Mouse (Mus musculus) stomach, embryonic 15.5 days (tissue): ENCODE data around the gene Gm21860. TPM values are rescaled to one million over a fixed set of nuclear protein-coding genes. Genes with fewer than 3 reads are reported as not detected.
"Not testable (repeated sequence)": the region's sequence is repeated elsewhere in the genome, so short reads cannot be mapped to it uniquely, and the experiment has no call there.

ENCODE experiments used
- ATAC-seq: fragments of 200-750 bp; cut with Nextera tagmentation; 2 replicates; pipeline ENCODE4 v1.8.0; 2017; ENCODE audit warnings: low read depth, moderate number of reproducible peaks, moderate TSS enrichment; ENCODE audit not compliant: insufficient read depth, low FRiP score
- H3K27ac ChIP-seq: fragments of 300-500 bp; sonication (generic); 2 replicates; pipeline ENCODE4 v1.5.1; 2015; ENCODE audit warnings: mild to moderate bottlenecking, inconsistent platforms
- H3K27me3 ChIP-seq: fragments of 300-500 bp; sonication (generic); replicated peaks from 2 replicates; pipeline ENCODE4 v1.6.1; 2015; ENCODE audit warnings: inconsistent platforms
- H3K36me3 ChIP-seq: fragments of 300-500 bp; sonication (generic); 2 replicates; pipeline ENCODE4 v1.6.1; 2015; ENCODE audit warnings: inconsistent platforms
- H3K4me1 ChIP-seq: fragments of 300-500 bp; sonication (generic); 2 replicates; pipeline ENCODE4 v1.6.1; 2015; ENCODE audit warnings: inconsistent platforms
- H3K4me2 ChIP-seq: fragments of 300-500 bp; sonication (generic); 2 replicates; pipeline ENCODE4 v1.6.1; 2015; ENCODE audit warnings: mild to moderate bottlenecking, inconsistent platforms
- H3K4me3 ChIP-seq: fragments of 300-500 bp; sonication (generic); replicated peaks from 2 replicates; pipeline ENCODE4 v1.5.1; 2015; ENCODE audit warnings: inconsistent platforms
- H3K9ac ChIP-seq: fragments of 300-500 bp; sonication (generic); 2 replicates; pipeline ENCODE4 v1.6.1; 2015; ENCODE audit warnings: inconsistent platforms
- H3K9me3 ChIP-seq: fragments of 300-500 bp; sonication (generic); 2 replicates; pipeline ENCODE4 v1.6.1; 2016; ENCODE audit warnings: inconsistent platforms
- WGBS: fragments of 180-500 bp; shearing (Covaris S2); methylation state at CpG from one replicate; pipeline ENCODE4 v1.1.7; 2015; 5-methylcytosine and 5-hydroxymethylcytosine counted together
- polyA plus RNA-seq: library from polyadenylated mRNA; unstranded; fragments of >200 nt; fragmentation: Nextera tagmentation; extraction: Ambion mirVana; gene quantifications from 2 replicates; pipeline ENCODE4 v1.2.1, GENCODE M21; 2015

The Gm21860 gene
- polyA plus RNA-seq, 1 experiment from 2014 or later = not detected

DNA sequence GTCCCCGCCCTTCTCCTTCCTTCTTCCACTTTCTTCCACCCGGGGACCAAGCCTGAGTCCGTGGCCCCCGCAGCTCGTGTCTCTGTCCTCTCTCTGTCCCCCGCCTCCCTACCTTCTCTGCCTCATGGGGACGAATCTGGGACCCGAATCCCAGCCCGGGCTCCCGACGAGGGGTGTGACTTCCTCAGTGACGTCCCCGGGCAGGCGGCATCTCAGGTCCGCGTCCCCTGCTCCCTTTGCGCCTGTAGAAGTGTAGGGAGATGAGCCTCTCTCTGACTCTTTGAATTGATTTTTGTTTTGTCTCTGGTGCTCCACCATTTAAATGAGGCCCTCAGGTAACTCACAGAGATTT, 25.7 kb downstream of the Gm21860 start:
- 84% methylated on average over 16 of the region's 17 CpGs for WGBS
- not testable (repeated sequence) for H3K36me3 ChIP-seq, H3K27me3 ChIP-seq, H3K9ac ChIP-seq, H3K27ac ChIP-seq, H3K4me2 ChIP-seq, H3K4me1 ChIP-seq, H3K9me3 ChIP-seq, H3K4me3 ChIP-seq
- ATAC-seq = peak; percentile 65

DNA sequence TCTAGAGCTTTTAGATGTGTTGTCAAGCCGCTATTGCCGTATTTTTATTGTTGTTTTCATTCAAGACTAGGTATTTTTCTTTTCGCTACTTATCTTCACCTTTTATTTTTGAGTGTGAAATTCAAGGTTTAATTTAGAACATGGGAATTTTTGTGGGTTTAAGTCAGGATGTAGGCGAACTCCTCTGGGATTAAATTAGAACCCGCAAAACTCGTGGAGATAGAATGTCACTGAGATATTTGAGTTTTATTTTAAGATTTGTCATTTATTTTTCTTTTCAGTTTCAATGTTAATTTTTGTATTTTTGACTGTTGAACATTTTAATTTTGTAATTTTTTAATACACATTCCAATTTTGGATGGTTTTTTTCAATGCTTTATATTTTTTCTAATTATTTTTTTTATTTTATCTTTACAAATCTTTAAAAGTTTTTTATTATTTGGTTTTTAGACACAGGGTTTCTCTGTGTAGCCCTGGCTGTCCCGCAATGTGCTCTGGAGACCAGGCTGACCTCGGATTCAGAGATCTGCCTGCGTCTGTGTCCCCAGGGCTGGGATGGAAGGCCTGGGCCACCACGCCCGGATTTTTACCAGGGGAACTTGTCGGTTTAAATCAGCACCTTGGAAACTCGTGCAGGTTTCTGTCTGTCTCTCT, 26.2 kb downstream of the Gm21860 start:
- not testable (repeated sequence) for H3K4me2 ChIP-seq, H3K27ac ChIP-seq, H3K36me3 ChIP-seq, H3K27me3 ChIP-seq, H3K9ac ChIP-seq, H3K4me3 ChIP-seq, ATAC-seq, H3K4me1 ChIP-seq, H3K9me3 ChIP-seq
- 81% methylated on average over 13 of the region's 13 CpGs for WGBS

DNA sequence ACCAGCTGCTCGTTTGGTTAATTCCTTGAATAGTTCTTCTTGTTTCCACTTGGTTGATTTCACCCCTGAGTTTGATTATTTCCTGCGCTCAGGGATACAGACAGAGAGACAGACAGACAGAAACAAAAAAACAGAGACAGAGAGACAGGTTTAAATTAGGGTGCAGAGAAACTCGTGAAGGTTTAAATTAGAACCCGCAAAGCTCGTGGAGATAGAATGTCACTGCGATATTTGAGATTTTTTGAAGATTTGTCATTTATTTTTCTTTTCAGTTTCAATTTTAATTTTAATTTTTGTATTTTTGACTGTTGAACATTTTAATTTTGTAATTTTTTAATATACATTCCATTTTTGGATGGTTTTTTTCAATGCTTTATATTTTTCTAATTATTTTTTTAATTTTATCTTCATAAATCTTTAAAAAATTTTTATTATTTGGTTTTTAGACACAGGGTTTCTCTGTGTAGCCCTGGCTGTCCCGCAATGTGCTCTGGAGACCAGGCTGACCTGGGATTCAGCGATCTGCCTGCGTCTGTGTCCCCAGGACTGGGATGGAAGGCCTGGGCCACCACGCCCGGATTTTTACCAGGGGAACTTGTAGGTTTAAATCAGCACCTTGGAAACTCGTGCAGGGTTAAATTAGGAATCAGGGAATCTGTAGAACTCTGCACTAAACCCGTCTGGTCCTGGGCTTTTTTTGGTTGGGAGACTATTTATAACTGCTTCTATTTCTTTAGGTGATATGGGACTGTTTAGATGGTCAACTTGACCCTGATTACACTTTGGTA, 27.3 kb downstream of the Gm21860 start:
- H3K9me3 ChIP-seq, H3K27me3 ChIP-seq, ATAC-seq, H3K27ac ChIP-seq, H3K36me3 ChIP-seq, H3K4me2 ChIP-seq, H3K4me1 ChIP-seq, H3K9ac ChIP-seq, H3K4me3 ChIP-seq: not testable (repeated sequence)
- WGBS = 74% methylated on average over 13 of the region's 13 CpGs

DNA sequence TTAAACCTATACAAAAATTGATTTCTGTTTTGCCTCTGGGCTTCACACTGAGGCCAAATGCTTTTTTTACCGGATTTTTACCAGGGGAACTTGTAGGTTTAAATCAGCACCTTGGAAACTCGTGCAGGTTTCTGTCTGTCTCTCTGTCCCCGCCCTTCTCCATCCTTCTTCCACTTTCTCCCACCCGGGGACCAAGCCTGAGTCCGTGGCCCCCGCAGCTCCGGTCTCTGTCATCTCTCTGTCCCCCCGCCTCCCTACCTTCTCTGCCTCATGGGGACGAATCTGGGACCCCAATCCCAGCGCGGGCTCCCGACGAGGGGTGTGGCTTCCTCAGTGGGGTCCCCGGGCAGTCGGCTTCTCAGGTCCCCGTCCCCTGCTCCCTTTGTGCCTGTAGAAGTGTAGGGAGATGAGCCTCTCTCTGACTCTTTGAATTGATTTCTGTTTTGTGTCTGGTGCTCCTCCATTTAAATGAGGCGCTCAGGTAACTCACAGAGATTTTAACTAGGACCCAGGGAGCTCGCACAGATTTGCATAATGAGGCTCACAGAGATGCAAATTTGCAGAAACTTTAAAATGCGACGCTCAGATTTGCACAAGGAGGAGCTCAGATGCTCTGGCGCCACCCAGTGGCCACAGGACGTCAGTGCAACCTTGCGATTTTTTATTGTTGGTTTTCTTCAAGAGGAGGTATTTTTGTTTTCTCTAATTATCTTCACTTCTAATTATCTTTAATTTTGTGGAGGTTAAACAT, 28.7 kb downstream of the Gm21860 start:
- 74% methylated on average over 16 of the region's 23 CpGs for WGBS
- H3K4me1 ChIP-seq, H3K27ac ChIP-seq, ATAC-seq, H3K27me3 ChIP-seq, H3K9ac ChIP-seq, H3K4me2 ChIP-seq, H3K4me3 ChIP-seq, H3K36me3 ChIP-seq, H3K9me3 ChIP-seq: not testable (repeated sequence)

DNA sequence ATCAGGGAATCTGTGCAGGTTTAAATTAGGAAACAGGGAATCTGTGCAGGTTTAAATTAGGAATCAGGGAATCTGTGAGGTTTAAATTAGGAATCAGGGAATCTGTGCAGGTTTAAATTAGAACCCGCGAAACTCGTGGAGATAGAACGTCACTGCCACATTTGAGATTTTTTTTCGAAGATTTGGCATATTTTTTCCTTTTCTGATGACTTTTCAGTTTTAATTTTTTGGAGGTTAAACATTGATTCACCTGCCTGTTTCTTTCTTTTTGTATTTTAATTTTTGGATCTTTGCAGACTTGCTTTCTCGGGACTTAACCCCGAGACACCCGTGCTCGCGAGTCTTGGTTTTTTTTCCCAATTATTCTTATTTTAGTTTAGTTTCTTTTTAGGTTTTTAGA, 29.5 kb downstream of the Gm21860 start:
- not testable (repeated sequence) for H3K4me3 ChIP-seq, H3K9ac ChIP-seq, H3K4me1 ChIP-seq, H3K27me3 ChIP-seq, ATAC-seq, H3K4me2 ChIP-seq, H3K36me3 ChIP-seq, H3K27ac ChIP-seq, H3K9me3 ChIP-seq
- WGBS = 89% methylated on average over 10 of the region's 10 CpGs

DNA sequence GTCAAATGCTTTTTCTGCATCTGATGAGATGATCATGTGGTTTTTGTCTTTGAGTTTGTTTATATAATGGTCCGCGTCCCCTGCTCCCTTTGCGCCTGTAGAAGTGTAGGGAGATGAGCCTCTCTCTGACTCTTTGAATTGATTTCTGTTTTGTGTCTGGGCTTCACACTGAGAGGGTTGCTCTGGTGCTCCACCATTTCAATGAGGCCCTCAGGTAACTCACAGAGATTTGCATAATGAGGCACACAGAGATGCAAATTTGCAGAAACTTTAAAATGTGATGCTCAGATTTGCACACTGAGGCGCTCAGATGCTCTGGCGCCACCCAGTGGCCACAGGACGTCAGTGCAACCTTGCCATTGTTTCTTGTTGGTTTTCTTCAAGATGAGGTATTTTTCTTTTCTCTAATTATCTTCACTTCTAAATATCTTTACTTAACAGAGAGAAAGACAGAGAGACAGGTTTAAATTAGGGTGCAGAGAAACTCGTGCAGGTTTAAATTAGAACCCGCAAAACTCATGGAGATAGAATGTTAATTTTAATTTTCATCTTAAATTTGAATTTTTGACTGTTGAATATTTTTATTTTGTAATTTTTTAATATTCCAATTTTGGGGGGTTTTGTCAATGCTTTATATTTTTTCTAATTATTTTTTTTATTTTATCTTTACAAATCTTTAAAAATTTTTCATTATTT, 30.5 kb downstream of the Gm21860 start:
- H3K9me3 ChIP-seq, H3K4me3 ChIP-seq, H3K36me3 ChIP-seq, H3K27me3 ChIP-seq, H3K27ac ChIP-seq, H3K4me1 ChIP-seq, H3K4me2 ChIP-seq, H3K9ac ChIP-seq: not testable (repeated sequence)
- 52% methylated on average over 8 of the region's 8 CpGs for WGBS
- peak; percentile 72 for ATAC-seq

DNA sequence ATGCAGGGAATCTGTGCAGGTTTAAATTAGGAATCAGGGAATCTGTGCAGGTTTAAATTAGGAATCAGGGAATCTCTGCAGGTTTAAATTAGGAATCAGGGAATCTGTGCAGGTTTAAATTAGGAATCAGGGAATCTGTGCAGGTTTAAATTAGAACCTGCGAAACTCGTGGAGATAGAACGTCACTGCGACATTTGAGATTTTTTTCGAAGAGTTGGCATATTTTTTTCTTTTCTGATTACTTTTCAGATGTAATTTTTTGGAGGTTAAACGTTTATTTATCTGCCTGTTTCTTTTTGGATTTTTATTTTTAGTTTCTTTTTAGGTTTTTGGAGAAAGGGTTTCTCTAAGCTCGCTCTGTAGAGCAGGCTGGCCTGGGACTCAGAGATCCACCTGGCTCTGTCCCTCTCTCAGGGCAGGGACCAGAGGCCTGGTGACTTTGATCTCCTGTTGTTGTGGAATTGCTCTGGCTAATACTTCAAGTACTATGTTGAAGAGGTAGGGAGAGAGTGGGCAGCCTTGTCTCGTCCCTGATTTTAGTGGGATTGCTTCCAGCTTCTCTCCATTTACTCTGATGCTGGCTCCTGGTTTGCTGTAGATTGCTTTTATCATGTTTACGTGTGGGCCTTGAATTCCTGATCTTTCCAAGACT, 31.2 kb downstream of the Gm21860 start:
- WGBS = 69% methylated on average over 9 of the region's 9 CpGs
- H3K4me3 ChIP-seq = not testable (repeated sequence)
- ATAC-seq = peak; percentile 71; the same call in 1 of the 2 replicates

DNA sequence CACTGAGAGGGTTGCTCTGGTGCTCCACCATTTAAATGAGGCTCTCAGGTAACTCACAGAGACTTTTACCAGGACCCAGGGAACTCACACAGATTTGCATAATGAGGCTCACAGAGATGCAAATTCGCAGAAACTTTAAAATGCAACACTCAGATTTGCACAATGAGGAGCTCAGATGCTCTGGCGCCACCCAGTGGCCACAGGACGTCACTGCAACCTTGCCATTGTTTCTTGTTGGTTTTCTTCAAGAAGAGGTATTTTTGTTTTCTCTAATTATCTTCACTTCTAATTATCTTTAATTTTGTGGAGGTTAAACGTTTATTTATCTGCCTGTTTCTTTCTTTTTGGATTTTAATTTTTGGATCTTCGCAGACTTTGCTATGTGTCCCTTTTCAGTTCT, 34.1 kb downstream of the Gm21860 start:
- H3K36me3 ChIP-seq, H3K27me3 ChIP-seq, H3K9me3 ChIP-seq, H3K27ac ChIP-seq, H3K4me2 ChIP-seq, H3K4me1 ChIP-seq, H3K9ac ChIP-seq, ATAC-seq, H3K4me3 ChIP-seq: not testable (repeated sequence)
- 41% methylated on average over 5 of the region's 5 CpGs for WGBS

More for the DNA sequence above, 31.2 kb downstream of the Gm21860 start:
- H3K4me2 ChIP-seq, H3K27me3 ChIP-seq, H3K9me3 ChIP-seq, H3K27ac ChIP-seq, H3K36me3 ChIP-seq, H3K4me1 ChIP-seq, H3K9ac ChIP-seq: not testable (repeated sequence)

DNA sequence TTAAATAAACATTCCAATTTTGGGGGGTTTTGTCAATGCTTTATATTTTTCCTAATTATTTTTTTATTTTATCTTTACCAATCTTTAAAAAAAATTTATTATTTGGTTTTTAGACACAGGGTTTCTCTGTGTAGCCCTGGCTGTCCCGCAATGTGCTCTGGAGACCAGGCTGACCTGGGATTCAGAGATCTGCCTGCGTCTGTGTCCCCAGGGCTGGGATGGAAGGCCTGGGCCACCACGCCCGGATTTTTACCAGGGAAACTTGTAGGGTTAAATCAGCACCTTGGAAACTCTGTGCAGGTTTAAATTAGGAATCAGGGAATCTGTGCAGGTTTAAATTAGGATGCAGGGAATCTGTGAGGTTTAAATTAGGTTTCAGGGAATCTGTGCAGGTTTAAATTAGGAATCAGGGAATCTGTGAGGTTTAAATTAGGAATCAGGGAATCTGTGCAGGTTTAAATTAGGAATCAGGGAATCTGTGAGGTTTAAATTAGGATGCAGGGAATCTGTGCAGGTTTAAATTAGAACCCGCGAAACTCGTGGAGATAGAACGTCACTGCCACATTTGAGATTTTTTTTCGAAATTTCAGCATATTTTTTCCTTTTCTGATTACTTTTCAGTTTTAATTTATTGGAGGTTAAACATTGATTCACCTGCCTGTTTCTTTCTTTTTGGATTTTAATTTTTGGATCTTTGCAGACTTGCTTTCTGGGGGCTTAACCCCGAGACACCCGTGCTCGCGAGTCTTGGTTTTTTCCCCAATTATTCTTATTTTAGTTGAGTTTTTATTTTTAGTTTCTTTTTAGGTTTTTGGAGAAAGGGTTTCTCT, 35.0 kb downstream of the Gm21860 start:
- H3K9ac ChIP-seq, H3K27ac ChIP-seq, H3K4me3 ChIP-seq, H3K27me3 ChIP-seq, ATAC-seq, H3K4me1 ChIP-seq, H3K36me3 ChIP-seq, H3K4me2 ChIP-seq, H3K9me3 ChIP-seq: not testable (repeated sequence)
- 82% methylated on average over 13 of the region's 13 CpGs for WGBS

DNA sequence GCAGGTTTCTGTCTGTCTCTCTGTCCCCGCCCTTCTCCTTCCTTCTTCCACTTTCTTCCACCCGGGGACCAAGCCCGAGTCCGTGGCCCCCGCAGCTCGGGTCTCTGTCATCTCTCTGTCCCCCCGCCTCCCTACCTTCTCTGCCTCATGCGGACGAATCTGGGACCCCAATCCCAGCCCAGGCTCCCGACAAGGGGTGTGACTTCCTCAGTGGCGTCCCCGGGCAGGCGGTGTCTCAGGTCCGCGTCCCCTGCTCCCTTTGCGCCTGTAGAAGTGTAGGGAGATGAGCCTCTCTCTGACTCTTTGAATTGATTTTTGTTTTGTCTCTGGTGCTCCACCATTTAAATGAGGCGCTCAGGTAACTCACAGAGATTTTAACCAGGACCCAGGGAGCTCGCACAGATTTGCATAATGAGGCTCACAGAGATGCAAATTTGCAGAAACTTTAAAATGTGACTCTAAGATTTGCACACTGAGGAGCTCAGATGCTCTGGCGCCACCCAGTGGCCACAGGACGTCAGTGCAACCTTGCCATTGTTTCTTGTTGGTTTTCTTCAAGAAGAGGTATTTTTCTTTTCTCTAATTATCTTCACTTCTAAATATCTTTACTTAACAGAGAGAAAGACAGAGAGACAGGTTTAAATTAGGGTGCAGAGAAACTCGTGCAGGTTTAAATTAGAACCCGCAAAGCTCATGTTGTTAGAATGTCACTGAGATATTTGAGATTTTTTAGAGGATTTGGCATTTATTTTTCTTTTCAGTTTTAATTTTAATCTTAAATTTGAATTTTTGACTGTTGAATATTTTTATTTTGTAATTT, 35.8 kb downstream of the Gm21860 start:
- not testable (repeated sequence) for H3K27me3 ChIP-seq, H3K4me3 ChIP-seq, H3K9ac ChIP-seq, H3K27ac ChIP-seq, H3K4me2 ChIP-seq, H3K9me3 ChIP-seq, H3K4me1 ChIP-seq, H3K36me3 ChIP-seq
- ATAC-seq = peak; percentile 60
- WGBS = 80% methylated on average over 22 of the region's 22 CpGs
